Mouse (Mus musculus): Measurements from ENCODE around the gene Hspb9. TPM values are rescaled to one million over a fixed set of nuclear protein-coding genes. Genes with fewer than 3 reads are reported as not detected.

Gene Hspb9
- polyA plus RNA-seq (2015; fragmentation: Illumina TruSeq; extraction: RNeasy Lipid Tissue Mini Kit (QIAGEN cat#74804); ENCODE audit: insufficient read depth, low read depth, low replicate concordance) = not detected

GRCm38 (mm10) chr11:100713735-100714533 is at the start of gene Hspb9:
TSS of gene Hspb9 (plus strand) at chr11:100713850.

DNA sequence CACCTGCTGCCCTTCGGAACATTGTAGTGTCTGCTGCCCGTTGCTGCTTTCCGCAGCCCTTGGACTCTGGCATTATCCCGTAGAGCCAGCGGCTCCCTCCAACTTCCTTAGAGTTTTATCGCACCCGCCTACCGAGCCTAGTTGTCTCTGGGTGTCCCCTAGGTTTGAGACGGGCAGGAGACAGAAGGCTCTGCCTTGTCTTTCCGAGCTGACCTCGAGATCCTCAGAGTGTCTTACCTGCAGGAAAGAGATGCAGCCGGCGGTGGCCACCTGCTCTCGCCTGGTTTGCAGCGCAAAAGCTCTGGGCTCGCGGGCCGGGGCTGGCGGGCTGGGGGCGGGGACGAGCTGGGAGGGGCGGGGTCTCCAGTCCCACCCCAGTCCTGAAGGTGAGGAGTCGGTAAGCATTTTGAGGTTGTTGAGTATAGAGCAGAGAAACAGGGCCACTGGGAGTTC is 21.5 kb upstream of the Hspb9 start, which contains the start of gene Zfp385c:
Gene Zfp385c (minus strand): TSS at position 292 of the 453 bp plus-strand sequence.

GRCm38 (mm10) chr11:100703851-100704531 is 9.7 kb upstream of the Hspb9 start, which contains the start of gene Dhx58:
TSS of gene Dhx58 (minus strand) at chr11:100704271.

GRCm38 (mm10) chr11:100711783-100712615 is 1.7 kb upstream of the Hspb9 start, which contains the start of gene Kat2a:
TSS of gene Kat2a (minus strand) at chr11:100712465.

GRCm38 (mm10) chr11:100738066-100738604 is 24.5 kb downstream of the Hspb9 start, which contains the start of gene Rab5c:
TSS of gene Rab5c (minus strand) at chr11:100738215.

DNA sequence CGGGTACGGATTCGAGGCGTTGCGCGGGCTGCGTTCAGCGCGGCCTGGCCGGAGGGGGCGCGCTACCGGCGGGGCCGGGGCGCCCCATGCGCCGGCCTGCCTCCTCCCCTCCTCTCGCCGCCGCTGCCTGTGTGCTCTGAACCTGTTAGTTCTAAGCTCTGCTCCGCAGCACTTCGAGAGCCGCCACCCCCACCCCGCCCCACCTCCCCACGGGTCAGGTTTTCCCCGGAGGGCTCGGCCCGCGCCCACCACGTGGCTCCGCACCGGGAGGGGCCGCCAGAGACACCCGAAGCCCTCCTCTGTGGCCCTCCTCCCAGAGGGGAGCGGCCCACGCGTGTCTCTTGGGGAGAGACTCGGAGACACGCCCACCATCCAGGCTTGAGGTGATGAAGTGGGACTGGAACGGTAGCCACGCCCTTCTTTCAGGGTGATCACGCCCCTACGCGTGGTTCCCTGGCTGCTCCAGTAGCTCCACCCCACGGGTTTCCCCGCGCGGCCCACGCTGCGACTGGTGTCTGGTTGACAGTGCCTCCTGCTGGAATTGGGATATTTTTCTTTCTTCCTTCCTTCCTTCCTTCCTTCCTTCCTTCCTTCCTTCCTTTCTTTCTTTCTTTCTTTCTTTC is 46.1 kb downstream of the Hspb9 start, which contains the start of gene Kcnh4:
Gene Kcnh4 (minus strand): TSS at position 332 of the 623 bp plus-strand sequence.

DNA sequence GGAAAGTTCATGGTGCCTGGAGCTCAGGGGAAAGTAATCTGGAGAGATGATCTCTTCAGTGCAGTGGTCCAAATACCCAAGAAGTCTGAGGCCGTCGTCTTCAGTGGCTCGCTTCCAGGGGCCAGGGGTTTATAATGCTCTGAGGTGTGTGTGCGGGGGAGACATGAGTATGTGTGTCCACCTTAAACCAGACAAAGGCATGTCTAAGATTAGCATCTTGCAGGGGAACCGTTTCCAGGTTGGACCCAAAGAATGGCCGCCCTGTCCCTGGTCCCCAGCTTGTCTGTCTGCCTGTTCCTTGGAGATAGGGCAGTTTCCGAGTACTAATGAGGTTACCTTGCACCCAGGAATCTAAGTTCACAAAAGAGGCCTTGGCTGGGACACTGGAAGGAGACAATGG is 49.2 kb downstream of the Hspb9 start, which contains the start of gene Hcrt:
Gene Hcrt (minus strand): TSS at position 101 of the 400 bp plus-strand sequence.

Other genes starting within 250 kb of the Hspb9 start
- gene Klhl11, start 241.1 kb upstream of the Hspb9 start, polyA plus RNA-seq (2015; fragmentation: Illumina TruSeq; extraction: RNeasy Lipid Tissue Mini Kit (QIAGEN cat#74804); ENCODE audit: insufficient read depth, low read depth, low replicate concordance) = 2.5 TPM
- 43.7 TPM for gene Acly, start 185.8 kb upstream of the Hspb9 start, polyA plus RNA-seq (2015; fragmentation: Illumina TruSeq; extraction: RNeasy Lipid Tissue Mini Kit (QIAGEN cat#74804); ENCODE audit: insufficient read depth, low read depth, low replicate concordance)
- 1.3 TPM for gene Ttc25, start 168.2 kb upstream of the Hspb9 start, polyA plus RNA-seq (2015; fragmentation: Illumina TruSeq; extraction: RNeasy Lipid Tissue Mini Kit (QIAGEN cat#74804); ENCODE audit: insufficient read depth, low read depth, low replicate concordance)
- gene Cnp, start 138.9 kb upstream of the Hspb9 start, polyA plus RNA-seq (2015; fragmentation: Illumina TruSeq; extraction: RNeasy Lipid Tissue Mini Kit (QIAGEN cat#74804); ENCODE audit: insufficient read depth, low read depth, low replicate concordance) = 9.4 TPM
- 4.3 TPM for gene Nkiras2, start 94.6 kb upstream of the Hspb9 start, polyA plus RNA-seq (2015; fragmentation: Illumina TruSeq; extraction: RNeasy Lipid Tissue Mini Kit (QIAGEN cat#74804); ENCODE audit: insufficient read depth, low read depth, low replicate concordance)
- gene Dnajc7, start 93.7 kb upstream of the Hspb9 start, polyA plus RNA-seq (2015; fragmentation: Illumina TruSeq; extraction: RNeasy Lipid Tissue Mini Kit (QIAGEN cat#74804); ENCODE audit: insufficient read depth, low read depth, low replicate concordance) = 115 TPM
- gene Zfp385c, start 21.4 kb upstream of the Hspb9 start, polyA plus RNA-seq (2015; fragmentation: Illumina TruSeq; extraction: RNeasy Lipid Tissue Mini Kit (QIAGEN cat#74804); ENCODE audit: insufficient read depth, low read depth, low replicate concordance) = not detected
- 1.8 TPM for gene Dhx58, start 9.6 kb upstream of the Hspb9 start, polyA plus RNA-seq (2015; fragmentation: Illumina TruSeq; extraction: RNeasy Lipid Tissue Mini Kit (QIAGEN cat#74804); ENCODE audit: insufficient read depth, low read depth, low replicate concordance)
- 11.0 TPM for gene Kat2a, start 1.4 kb upstream of the Hspb9 start, polyA plus RNA-seq (2015; fragmentation: Illumina TruSeq; extraction: RNeasy Lipid Tissue Mini Kit (QIAGEN cat#74804); ENCODE audit: insufficient read depth, low read depth, low replicate concordance)
- gene Rab5c, start 24.4 kb downstream of the Hspb9 start, polyA plus RNA-seq (2015; fragmentation: Illumina TruSeq; extraction: RNeasy Lipid Tissue Mini Kit (QIAGEN cat#74804); ENCODE audit: insufficient read depth, low read depth, low replicate concordance) = 32.6 TPM
- gene Kcnh4, start 46.1 kb downstream of the Hspb9 start, polyA plus RNA-seq (2015; fragmentation: Illumina TruSeq; extraction: RNeasy Lipid Tissue Mini Kit (QIAGEN cat#74804); ENCODE audit: insufficient read depth, low read depth, low replicate concordance) = not detected
- not detected for gene Hcrt, start 49.1 kb downstream of the Hspb9 start, polyA plus RNA-seq (2015; fragmentation: Illumina TruSeq; extraction: RNeasy Lipid Tissue Mini Kit (QIAGEN cat#74804); ENCODE audit: insufficient read depth, low read depth, low replicate concordance)
- 2.9 TPM for gene Ghdc, start 57.1 kb downstream of the Hspb9 start, polyA plus RNA-seq (2015; fragmentation: Illumina TruSeq; extraction: RNeasy Lipid Tissue Mini Kit (QIAGEN cat#74804); ENCODE audit: insufficient read depth, low read depth, low replicate concordance)
- gene Stat5b, start 136.9 kb downstream of the Hspb9 start, polyA plus RNA-seq (2015; fragmentation: Illumina TruSeq; extraction: RNeasy Lipid Tissue Mini Kit (QIAGEN cat#74804); ENCODE audit: insufficient read depth, low read depth, low replicate concordance) = 6.7 TPM
- 3.6 TPM for gene Stat5a, start 145.5 kb downstream of the Hspb9 start, polyA plus RNA-seq (2015; fragmentation: Illumina TruSeq; extraction: RNeasy Lipid Tissue Mini Kit (QIAGEN cat#74804); ENCODE audit: insufficient read depth, low read depth, low replicate concordance)
- gene Stat3, start 225.7 kb downstream of the Hspb9 start, polyA plus RNA-seq (2015; fragmentation: Illumina TruSeq; extraction: RNeasy Lipid Tissue Mini Kit (QIAGEN cat#74804); ENCODE audit: insufficient read depth, low read depth, low replicate concordance) = 16.6 TPM